Mouse (Mus musculus): Measurements from ENCODE around the gene Olfr420.

Olfr420 gene

DNA sequence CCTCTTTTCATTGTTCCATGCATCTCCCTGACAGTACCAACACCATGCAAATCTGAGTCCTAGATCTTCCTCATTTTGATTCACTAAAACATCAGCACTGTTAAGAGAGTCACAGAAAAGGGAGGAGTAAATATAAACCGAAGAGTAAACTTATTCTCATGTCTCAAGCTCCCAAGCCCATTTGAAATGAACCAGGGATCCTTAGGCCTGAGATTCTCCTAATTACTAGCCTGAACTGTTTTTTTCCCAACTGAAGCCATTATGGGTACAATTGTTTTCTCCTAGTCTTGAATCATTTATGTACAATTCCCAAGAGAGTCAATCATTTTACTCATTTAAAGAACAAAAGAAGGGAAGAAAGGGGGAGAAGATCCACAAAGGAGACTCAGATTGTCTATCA is at the start of gene Olfr420:
Gene Olfr420 (plus strand): TSS at position 301 of the 400 bp plus-strand sequence.
- DNase-seq (ENCODE audit: low read depth): no peak

DNA sequence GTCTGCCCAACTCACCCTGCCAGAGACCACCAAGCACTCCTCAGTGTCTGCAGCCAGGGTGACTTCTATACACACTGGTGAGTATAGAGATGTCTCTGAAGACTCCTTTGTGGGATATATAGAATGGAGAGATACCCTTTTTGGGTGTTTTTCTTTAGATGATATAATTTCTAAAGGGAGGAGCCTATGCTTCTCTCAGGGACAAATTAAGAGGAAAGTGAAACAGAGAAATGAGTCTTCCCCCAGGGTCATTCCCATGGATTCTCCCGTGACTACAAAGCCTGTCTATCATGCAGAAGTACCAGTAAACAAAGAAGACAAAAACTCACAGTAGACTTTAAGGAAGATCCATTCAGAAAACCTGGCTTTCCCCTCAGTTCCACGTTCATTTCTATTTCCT is 34.4 kb upstream of the Olfr420 start, which contains the start of gene Olfr231:
Gene Olfr231 (minus strand): TSS at position 101 of the 400 bp plus-strand sequence.
- DNase-seq (ENCODE audit: low read depth): no peak

DNA sequence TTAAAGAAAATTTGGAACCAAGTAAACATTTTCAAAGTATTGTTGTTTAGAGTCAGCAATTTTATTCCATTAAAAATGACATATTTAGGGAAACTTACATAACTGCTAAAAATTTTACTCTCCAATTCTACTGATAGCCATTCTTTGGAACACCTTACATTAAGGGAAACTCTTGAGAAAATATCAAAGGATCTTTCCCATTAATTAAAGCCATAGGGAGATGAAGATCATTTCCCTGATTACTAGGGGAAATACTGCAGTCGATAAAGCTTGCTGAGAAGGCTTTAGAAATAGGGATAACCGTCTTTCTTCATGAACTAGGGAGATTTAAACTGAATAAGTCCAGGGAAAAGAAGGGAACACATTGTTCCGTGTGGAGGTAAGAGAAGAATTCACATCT is 24.2 kb upstream of the Olfr420 start, which contains the start of gene Olfr424:
Gene Olfr424 (plus strand): TSS at position 301 of the 400 bp plus-strand sequence.
- DNase-seq (ENCODE audit: low read depth): no peak

DNA sequence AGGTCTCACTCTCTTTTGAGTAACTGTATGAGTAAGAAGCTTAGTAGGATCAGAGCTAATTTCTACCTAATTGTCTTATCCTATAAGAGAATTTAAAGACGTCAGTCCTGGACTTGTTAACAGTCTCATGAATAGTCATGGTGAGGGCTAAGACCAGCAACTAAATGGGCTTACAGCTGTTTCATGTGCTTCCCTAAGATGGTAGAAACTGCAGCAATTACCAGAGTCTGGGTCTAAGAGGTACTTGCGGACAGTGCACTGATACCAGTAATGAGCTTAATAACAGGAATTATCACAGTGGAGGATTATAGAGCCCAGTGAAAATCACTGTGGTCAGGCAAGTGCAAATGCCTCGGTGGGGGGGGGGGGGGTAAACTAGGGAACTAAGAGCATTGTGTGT is 23.4 kb upstream of the Olfr420 start:
- DNase-seq (ENCODE audit: low read depth): no peak

DNA sequence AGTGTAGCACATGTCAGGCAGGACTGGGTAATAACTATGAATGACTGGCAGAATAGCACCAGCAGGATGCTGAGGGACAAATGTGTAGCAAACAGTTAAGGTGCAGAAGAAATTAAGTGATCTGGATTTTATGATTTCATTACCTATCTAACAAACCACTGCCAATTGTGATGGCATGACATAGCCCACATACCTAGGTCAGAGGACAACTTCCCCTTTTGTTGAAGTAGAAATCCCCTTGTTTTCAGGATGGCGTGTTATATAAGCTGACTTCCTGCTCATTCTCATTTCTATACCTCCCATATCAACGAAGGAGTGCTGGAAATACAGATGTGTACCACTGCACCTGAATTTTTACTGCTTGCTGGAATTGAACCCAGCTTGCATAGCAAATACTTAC is 14.0 kb upstream of the Olfr420 start:
- no peak for DNase-seq (ENCODE audit: low read depth)

DNA sequence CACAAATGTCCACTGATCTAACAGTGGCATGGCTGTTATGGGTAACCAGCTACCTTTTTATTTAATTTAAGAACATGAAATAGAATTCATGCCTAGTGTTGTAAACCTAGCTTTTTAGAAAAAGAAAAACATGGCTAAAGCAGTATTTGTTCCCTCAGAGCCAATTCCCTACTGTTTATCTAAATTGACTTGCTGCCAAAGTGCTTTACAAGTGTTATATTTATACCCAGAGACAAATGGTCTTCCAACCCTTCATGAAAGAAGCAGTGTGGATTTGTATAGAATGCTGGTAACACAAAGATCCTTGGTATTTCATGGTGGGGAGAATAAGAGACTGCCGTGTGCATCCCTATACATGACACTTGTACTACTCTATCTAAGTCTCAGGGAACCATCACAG is 8.7 kb upstream of the Olfr420 start:
- no peak for DNase-seq (ENCODE audit: low read depth)

DNA sequence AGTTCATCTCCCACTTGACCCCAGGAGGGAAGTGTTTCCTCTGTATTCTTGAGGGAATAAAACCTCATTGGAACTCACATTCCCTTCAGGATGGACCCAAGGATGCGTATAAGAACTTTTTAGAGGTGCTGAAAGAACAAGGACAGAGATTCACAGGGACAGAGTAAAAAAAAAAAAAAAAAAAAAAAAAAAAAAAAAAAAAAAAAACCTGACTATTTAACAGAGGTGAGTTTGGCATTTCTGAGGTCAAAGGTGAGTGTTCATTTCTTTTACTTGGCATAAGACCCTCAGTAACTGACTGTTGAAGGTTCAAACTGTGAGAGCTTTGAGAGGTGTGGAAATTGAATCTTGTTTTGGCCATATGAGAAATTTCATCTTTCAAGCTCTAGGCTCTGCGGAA is 6.1 kb upstream of the Olfr420 start:
- no peak for DNase-seq (ENCODE audit: low read depth)

DNA sequence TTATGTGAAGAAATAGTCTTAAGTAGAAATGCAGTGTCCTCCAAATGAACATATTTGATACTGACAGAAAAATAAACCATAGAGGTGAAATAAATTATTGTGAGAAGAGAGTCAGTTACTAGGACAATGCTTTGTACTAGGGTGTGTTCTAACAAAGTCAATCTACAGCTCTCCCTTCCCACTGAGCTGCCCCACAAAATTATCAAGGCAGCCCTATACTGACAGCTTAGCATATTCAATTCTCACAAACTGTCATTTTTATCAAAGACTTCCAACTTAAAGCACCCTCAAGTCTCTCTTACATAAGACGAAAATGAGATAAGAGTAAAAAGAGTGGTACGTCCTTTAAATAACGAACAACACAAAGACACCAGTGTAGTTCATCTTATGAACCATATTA is 2.2 kb downstream of the Olfr420 start:
- DNase-seq (ENCODE audit: low read depth): no peak

DNA sequence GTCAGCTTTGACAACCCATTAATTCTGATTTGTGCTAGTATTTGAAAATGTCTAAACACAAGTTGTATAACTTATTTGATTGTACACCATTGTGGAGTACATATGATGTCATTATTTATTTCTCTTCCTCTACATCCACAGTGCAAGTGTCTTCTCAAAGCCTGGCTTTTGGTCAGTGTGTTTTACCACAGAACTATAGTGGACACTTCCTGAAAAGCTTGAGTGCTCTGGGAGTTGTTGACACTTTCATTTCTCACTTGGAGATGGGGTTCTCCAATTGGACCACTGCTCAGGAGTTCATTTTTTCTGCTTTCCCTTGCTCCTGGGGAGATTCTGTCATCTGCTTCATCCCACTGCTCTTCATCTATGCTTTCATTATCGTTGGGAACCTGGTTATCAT is 3.1 kb downstream of the Olfr420 start:
- no peak for DNase-seq (ENCODE audit: low read depth)

DNA sequence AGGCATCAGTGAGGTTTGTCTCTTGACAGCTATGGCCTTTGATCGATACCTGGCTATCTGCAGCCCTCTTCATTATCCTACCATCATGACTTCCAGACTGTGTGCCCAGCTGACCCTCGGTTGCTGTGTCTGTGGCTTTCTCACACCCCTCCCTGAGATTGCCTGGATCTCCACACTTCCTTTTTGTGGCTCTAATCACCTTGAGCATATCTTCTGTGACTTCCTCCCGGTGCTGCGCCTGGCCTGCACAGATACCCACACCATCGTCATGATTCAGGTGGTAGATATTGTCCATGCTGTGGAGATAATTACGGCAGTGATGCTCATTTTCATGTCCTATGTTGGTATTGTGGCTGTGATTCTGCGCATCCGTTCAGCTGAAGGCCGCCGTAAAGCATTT is 3.7 kb downstream of the Olfr420 start:
- no peak for DNase-seq (ENCODE audit: low read depth)

DNA sequence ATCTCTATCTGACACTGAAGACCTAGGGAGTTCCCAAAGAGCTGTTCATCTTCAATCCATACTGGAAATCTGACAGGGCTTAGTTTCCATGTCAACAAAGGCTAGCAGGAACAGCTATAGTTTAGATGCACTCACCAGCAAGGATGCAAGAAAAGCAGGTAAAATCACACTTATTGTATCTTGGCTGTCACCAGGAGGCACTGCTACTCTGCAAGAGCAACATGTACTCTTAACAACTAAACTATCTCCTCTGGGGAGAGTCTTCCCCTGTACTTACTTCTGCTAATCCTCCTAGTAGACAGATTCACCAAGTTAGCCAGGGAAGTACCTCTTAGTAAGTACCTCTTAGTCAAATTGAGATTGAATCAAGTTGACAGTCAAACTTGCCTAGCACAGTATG is 13.6 kb downstream of the Olfr420 start:
- peak; percentile 34 for DNase-seq (ENCODE audit: low read depth)

DNA sequence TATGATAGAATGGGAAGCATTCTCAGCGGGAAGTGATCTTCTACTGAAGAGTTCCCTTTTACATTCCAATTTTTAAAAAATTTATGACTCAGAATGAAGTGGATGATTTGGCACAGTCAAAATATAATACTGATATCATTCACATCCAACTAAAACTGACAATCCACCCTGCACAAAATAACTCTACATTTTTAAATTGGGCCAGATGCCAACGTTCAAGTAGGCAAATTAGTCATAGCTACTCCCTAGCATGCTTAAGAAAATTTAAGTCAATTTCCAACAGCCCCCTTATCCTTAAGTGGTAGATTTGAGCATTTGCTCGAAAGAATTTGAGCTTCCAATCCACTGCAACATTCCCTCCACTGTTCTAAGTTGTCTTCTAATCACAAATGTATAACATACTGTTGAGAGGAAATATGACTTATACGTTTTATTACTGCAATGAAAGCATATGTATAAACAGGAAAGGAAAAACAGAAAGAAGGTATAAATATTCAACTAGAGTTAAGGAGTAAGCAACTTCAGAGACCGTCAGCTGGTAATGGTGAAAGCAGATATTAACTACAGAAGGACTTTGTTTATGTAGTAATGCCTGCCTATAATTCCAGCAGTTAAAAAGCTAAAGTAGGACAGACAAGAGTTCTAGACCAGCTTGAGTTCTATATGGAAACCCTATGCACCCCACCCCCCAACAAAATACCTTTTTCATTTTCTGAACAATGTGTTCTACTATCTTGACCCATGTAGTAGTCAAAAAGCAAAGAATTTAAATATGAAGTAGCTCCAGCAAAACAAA is 15.5 kb downstream of the Olfr420 start:
- DNase-seq (ENCODE audit: low read depth): no peak

DNA sequence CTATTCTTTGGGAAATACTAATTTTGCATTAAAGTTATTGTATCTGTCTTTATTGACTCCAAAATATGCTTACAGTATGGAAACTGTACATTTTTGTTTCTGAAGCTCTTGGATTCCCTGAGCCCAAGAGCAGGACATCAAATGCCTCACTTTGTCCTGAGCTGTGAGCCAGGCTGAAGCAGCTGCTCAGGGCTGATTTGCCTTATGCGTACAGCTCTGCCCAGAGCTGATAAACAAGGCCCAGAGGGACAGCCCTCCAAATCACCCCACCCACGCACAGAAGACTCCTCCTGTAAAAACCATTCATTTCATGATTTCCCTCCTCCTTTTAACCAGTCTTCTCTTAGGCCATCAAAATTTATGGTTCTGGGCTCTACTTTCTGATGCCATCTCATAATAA is 16.1 kb downstream of the Olfr420 start:
- peak; percentile 23 for DNase-seq (ENCODE audit: low read depth)

DNA sequence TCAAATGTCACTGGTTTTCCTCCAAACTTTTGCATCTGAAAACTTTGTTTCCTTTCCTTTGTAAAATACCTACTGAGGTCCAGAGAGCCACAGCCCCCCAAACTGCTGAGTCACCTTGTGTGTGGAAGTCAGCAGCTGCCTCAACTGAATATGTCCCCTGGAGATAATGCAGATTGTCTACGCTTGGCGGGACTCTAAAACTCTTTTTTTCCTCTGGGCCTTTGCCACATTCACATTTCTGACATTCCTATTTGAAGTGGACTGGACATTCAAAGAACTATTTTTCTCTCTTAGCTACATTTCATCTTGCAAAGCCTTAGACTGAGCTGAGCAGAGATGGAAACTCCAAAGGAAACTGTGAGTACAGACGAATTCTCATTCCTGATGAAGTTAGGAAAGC is 17.2 kb downstream of the Olfr420 start, which contains the start of gene Spta1:
Gene Spta1 (plus strand): TSS at position 172 of the 400 bp plus-strand sequence.
- DNase-seq (ENCODE audit: low read depth): peak; percentile 43

DNA sequence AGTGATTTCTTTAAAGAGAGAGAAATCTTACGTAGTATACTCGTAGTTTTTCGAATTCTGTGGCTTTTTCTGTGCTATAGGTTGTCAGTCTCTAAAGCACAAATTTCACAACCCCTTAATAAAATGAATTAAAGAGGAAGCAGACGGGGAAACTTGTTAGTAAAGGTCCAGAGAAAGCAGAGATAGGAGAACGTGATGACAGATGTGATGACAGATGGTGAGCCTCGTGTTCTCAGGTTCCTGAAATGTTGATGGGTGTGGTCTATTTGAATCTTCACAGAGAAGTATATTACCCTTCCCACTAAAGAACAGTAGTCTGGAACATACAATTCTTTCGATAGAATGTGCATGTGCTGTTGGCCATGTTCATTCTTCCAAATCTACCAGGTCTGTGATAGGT is 49.3 kb downstream of the Olfr420 start:
- no peak for DNase-seq (ENCODE audit: low read depth)

All from c-Kit-positive CD71-negative TER-119-negative erythroid progenitor cells, embryonic 14.5 days (primary cell).